Mouse (Mus musculus) cerebellum, postnatal 14 days (tissue): ENCODE measurements at regions not wholly inside any gene's neighbourhood (a gene's known extent, or its start where the extent isn't known, plus 50 kb on each side); places are given as distances from the start of the nearest gene placed in this dataset.
A peak's percentile ranks its signal among the peaks of the same experiment; 100 is the strongest.

ENCODE experiments used
- DNase-seq, 2 experiments: peaks; one replicate each; pipeline ENCODE4 v3.0.0; 2021; ENCODE audit warnings: mixed read lengths in 2 of 2

DNA sequence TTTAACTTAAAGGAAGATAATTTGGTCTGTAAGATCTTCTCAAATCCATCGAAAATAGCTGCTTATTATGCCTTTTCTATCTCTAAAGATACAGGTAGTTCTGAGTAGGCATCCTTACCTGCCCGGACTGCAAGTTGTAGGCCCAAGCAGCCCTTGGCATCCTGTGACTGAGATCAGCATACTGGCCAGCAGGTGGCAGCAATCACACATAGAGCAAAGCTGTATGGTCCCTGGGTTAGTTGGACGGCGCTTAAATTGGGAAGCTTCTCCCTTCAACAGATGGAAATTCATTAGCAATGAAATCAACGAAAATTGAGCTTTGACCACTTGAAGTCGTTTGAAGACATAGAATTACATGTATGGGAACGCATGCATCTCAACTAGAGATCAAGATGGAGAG lies 61.0 kb downstream of the Ccng2 start:
- DNase-seq: peak; percentile 86 to 89

DNA sequence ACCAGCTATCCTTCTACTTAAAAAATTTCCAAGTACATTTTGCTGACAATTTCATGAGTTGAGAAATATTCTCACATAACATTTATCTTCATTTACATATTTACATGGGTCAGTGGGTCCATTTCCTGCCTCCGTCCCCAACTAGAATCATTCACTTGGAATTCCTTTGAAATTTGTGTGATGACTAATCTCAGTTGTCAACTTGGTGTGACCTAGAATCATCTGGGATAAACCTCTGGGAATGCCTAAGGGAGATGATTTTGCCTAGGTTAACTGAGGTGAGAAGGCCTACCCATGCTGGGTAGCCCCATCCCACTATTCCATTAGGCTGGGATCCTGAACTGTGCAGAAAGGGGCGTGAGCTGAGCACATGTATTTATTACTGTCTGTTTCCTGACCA lies 63.8 kb downstream of the Ccng2 start:
- no peak for DNase-seq

DNA sequence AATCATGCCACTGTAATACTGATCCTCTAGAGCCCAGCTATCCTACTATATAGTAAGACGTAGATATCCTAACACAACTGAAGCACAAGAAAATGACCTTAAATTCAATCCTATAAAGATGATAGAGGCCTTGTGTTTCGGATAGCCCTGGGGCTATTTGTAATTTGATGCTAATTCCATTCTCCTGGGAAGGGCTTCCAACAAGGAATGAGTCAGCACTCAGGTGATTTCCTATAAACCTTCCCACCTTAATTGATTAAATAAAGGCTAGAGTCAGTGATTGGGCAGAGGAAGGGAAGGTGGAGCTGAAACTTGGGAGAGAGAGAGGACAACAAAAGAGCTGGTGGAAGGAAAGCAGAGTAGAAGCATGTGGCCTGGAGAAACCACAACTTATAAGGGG lies 86.0 kb downstream of the Ccng2 start:
- DNase-seq: no peak
